Mouse (Mus musculus) limb, embryonic 14.5 days (tissue): ENCODE data around the gene Rps6ka1. TPM values are rescaled to one million over a fixed set of nuclear protein-coding genes. Genes with fewer than 3 reads are reported as not detected.

ENCODE experiments used
- ATAC-seq: fragments of 200-750 bp; cut with Nextera tagmentation; 2 replicates; pipeline ENCODE4 v1.8.0; 2017; ENCODE audit warnings: low read depth, moderate number of reproducible peaks, moderate TSS enrichment; ENCODE audit not compliant: low FRiP score
- DNase-seq: peaks from one replicate; pipeline ENCODE4 v3.0.0-alpha.2; 2015; ENCODE audit warnings: low spot score
- H3K27ac ChIP-seq: fragments of 300-500 bp; sonication (generic); replicated peaks from 2 replicates; pipeline ENCODE4 v1.5.1; 2014; ENCODE audit warnings: low read depth, mild to moderate bottlenecking, low read length, moderate library complexity, mixed read lengths
- H3K27me3 ChIP-seq: fragments of 300-500 bp; sonication (generic); 2 replicates; pipeline ENCODE4 v1.6.1; 2014; ENCODE audit warnings: low read length, mixed read lengths; ENCODE audit not compliant: control insufficient read depth, insufficient read depth
- H3K36me3 ChIP-seq: fragments of 300-500 bp; sonication (generic); 2 replicates; pipeline ENCODE4 v1.6.1; 2014; ENCODE audit warnings: mild to moderate bottlenecking, low read length, moderate library complexity, mixed read lengths; ENCODE audit not compliant: control insufficient read depth, insufficient read depth
- H3K4me1 ChIP-seq: fragments of 300-500 bp; sonication (generic); 2 replicates; pipeline ENCODE4 v1.6.1; 2014; ENCODE audit warnings: antibody characterized with exemption, low read length, mixed read lengths; ENCODE audit not compliant: control insufficient read depth, insufficient read depth
- H3K4me2 ChIP-seq: fragments of 300-500 bp; sonication (generic); replicated peaks from 2 replicates; pipeline ENCODE4 v1.6.1; 2014; ENCODE audit warnings: low read depth, mild to moderate bottlenecking, low read length, moderate library complexity; ENCODE audit not compliant: severe bottlenecking
- H3K4me3 ChIP-seq: fragments of 300-500 bp; sonication (generic); replicated peaks from 2 replicates; pipeline ENCODE4 v1.5.1; 2014; ENCODE audit warnings: low read length
- H3K9ac ChIP-seq: fragments of 300-500 bp; sonication (generic); 2 replicates; pipeline ENCODE4 v1.6.1; 2014; ENCODE audit warnings: mild to moderate bottlenecking, low read depth, low read length, moderate library complexity; ENCODE audit not compliant: severe bottlenecking
- H3K9me3 ChIP-seq: fragments of 300-500 bp; sonication (generic); 2 replicates; pipeline ENCODE4 v1.6.1; 2016; ENCODE audit warnings: low read length; ENCODE audit not compliant: control insufficient read depth
- POLR2A ChIP-seq: fragments of 200-500 bp; IDR thresholded peaks from 2 replicates; pipeline ENCODE4 v1.8.0; 2012; ENCODE audit warnings: inconsistent platforms, mild to moderate bottlenecking, moderate library complexity, borderline replicate concordance; ENCODE audit not compliant: insufficient read depth, insufficient read length; ENCODE audit errors: extremely low read depth
- WGBS: fragments of 180-500 bp; shearing (Covaris S2); extraction: QIAGEN DNeasy Blood & Tissue Kit; methylation state at CpG from one replicate; pipeline ENCODE4 v1.1.7; 2014; 5-methylcytosine and 5-hydroxymethylcytosine counted together
- polyA plus RNA-seq, 2 experiments: library from polyadenylated mRNA; depleted of rRNA in 1 of 2; stranded (reverse) in 1 of 2; unstranded in 1 of 2; fragments of >200 nt; fragmentation: Nextera tagmentation in 1 of 2; extraction: Ambion mirVana in 1 of 2; gene quantifications; 2 replicates each; pipeline versions ENCODE4 v1.2.1 to v1.2.3; 2012 to 2014

Gene Rps6ka1
- polyA plus RNA-seq (2012; rRNA removed), result 25.1 and 28.4 TPM in 2 replicates
- polyA plus RNA-seq (2014; fragmentation: Nextera tagmentation; extraction: Ambion mirVana), result 33.8 and 41.7 TPM in 2 replicates

GRCm38 (mm10) chr4:133887672-133888453 is at the start of gene Rps6ka1:
Gene Rps6ka1 (minus strand): TSS chr4:133887797.
- ATAC-seq (peak; percentile 90), DNase-seq (peak; percentile 82)
- Histone ChIP-seq H3K27me3 (no peaks in the 10 kb centered on the region), H3K4me3 (peak within 1 kb of the TSS; percentile 90), H3K4me1 (peaks cover 17% of the 10 kb centered on the region), H3K9me3 (no peaks in the 10 kb centered on the region), H3K4me2 (peak within 1 kb of the TSS; percentile 86), H3K9ac (peak within 1 kb of the TSS; percentile 81), H3K36me3 (no peaks in the 10 kb centered on the region), H3K27ac (peak within 1 kb of the TSS; percentile 84)
- WGBS, result 3% methylated on average over 35 of the region's 61 CpGs
- peak; percentile 50; the same call in 1 of the 2 replicates for TF ChIP-seq POLR2A

GRCm38 (mm10) chr4:133931785-133932184 is 44.2 kb upstream of the Rps6ka1 start:
- Histone ChIP-seq H3K9ac (no peak overlapping the region), H3K27ac (no peak overlapping the region), H3K4me1 (no peaks in the 10 kb centered on the region), H3K4me2 (no peak overlapping the region), H3K27me3 (no peaks in the 10 kb centered on the region), H3K36me3 (no peaks in the 10 kb centered on the region), H3K4me3 (no peak overlapping the region), H3K9me3 (no peaks in the 10 kb centered on the region)
- 72% methylated on average over 3 of the region's 3 CpGs for WGBS
- no peak for DNase-seq
- ATAC-seq, result no peak
- TF ChIP-seq POLR2A, result no peak

- Histone ChIP-seq H3K9ac (no peak overlapping the region), H3K4me2 (no peak overlapping the region), H3K9me3 (no peaks in the 10 kb centered on the region), H3K27ac (no peak overlapping the region), H3K27me3 (no peaks in the 10 kb centered on the region), H3K4me1 (no peaks in the 10 kb centered on the region), H3K4me3 (no peak overlapping the region), H3K36me3 (no peaks in the 10 kb centered on the region)
- ATAC-seq (no peak), DNase-seq (no peak)
- WGBS, result 17% methylated on average over 10 of the region's 10 CpGs
- TF ChIP-seq POLR2A, result no peak
Observed at GRCm38 (mm10) chr4:133931349-133931748, 43.8 kb upstream of the Rps6ka1 start.

GRCm38 (mm10) chr4:133929278-133929670 is 41.7 kb upstream of the Rps6ka1 start:
- ATAC-seq, result no peak

GRCm38 (mm10) chr4:133928576-133929277 is 41.1 kb upstream of the Rps6ka1 start:
- Histone ChIP-seq H3K9me3 (no peaks in the 10 kb centered on the region), H3K4me3 (no peak overlapping the region), H3K36me3 (no peaks in the 10 kb centered on the region), H3K27me3 (no peaks in the 10 kb centered on the region), H3K4me1 (no peaks in the 10 kb centered on the region), H3K4me2 (no peak overlapping the region), H3K27ac (no peak overlapping the region), H3K9ac (no peak overlapping the region)
- DNase-seq, result no peak
- WGBS, result 40% methylated on average over 15 of the region's 15 CpGs
- ATAC-seq, result no peak
- TF ChIP-seq POLR2A, result no peak

More at GRCm38 (mm10) chr4:133929278-133929670, 41.7 kb upstream of the Rps6ka1 start:
- WGBS, result 29% methylated on average over 7 of the region's 7 CpGs
- H3K36me3 ChIP-seq, result no peaks in the 10 kb centered on the region
- no peaks in the 10 kb centered on the region for H3K4me1 ChIP-seq
- H3K4me3 ChIP-seq, result no peak overlapping the region
- no peaks in the 10 kb centered on the region for H3K9me3 ChIP-seq
- no peak overlapping the region for H3K4me2 ChIP-seq
- H3K27ac ChIP-seq, result no peak overlapping the region
- no peak overlapping the region for H3K9ac ChIP-seq
- DNase-seq, result no peak
- no peak for TF ChIP-seq POLR2A
- H3K27me3 ChIP-seq, result no peaks in the 10 kb centered on the region
